In genomic region chr9:36970651-36971050, GRCm38 (mm10) we compare ENCODE assay signal across 9 mouse cellular contexts.
DNase-seq lines count a peak whose midpoint lies in the region; ATAC-seq lines count a peak whose summit lies in the region.
"Had no signal": no experiment of that assay in that cellular context is flagged by ENCODE, and none has a peak within 500 bp of the region (broad histone marks: within the 10 kb centered on the region; RNA-seq: fewer than 3 reads in every experiment).

No protein-coding gene starts in this region.

- no peak overlapping the region for H3K27ac ChIP-seq in midbrain, embryonic 11.5 days (ENCODE audit: low read depth, low read length)
- no peak overlapping the region for H3K27ac ChIP-seq in midbrain, embryonic 15.5 days
- no peak overlapping the region for H3K27ac ChIP-seq in limb, embryonic 10.5 days
- H3K27ac ChIP-seq: embryonic facial prominence, embryonic 13.5 days had no signal

- H3K4me1 ChIP-seq in midbrain, embryonic 11.5 days (ENCODE audit: control insufficient read depth, insufficient read depth, low read length): peaks cover 9% of the 10 kb centered on the region
- H3K4me1 ChIP-seq in midbrain, embryonic 15.5 days: peaks cover 29% of the 10 kb centered on the region
- peaks cover 35% of the 10 kb centered on the region for H3K4me1 ChIP-seq in limb, embryonic 10.5 days

- H3K9ac ChIP-seq in midbrain, embryonic 11.5 days (ENCODE audit: low read length): no peak overlapping the region
- H3K9ac ChIP-seq in midbrain, embryonic 15.5 days: no peak overlapping the region

- DNase-seq in midbrain, embryonic 11.5 days (ENCODE audit: low spot score, missing footprints): peak; percentile 98
- DNase-seq in cerebellum, adult 8-10 months: peak; percentile 90
- DNase-seq in frontal cortex, postnatal 14 days (ENCODE audit: low spot score in 2 of 2): peak; percentile 62 to 86
- DNase-seq in kidney, adult 8-10 months: peak; percentile 62 to 85
- DNase-seq in limb, embryonic 10.5 days (ENCODE audit: low spot score): peak; percentile 82
- DNase-seq in ovary, postnatal 10 days (ENCODE audit: low spot score): peak; percentile 71
- DNase-seq in thymus, postnatal 14 days: peak; percentile 81

- 15% methylated on average over 5 of the region's 5 CpGs for WGBS in midbrain, embryonic 11.5 days
- 4% methylated on average over 5 of the region's 5 CpGs for WGBS in midbrain, embryonic 15.5 days
- WGBS in limb, embryonic 10.5 days: 9% methylated on average over 5 of the region's 5 CpGs

- H3K36me3 ChIP-seq in midbrain, embryonic 11.5 days (ENCODE audit: control insufficient read depth, insufficient read depth, low read length): no peaks in the 10 kb centered on the region
- no peaks in the 10 kb centered on the region for H3K36me3 ChIP-seq in midbrain, embryonic 15.5 days (replicated peaks)
- H3K36me3 ChIP-seq in limb, embryonic 10.5 days: no peaks in the 10 kb centered on the region
- H3K36me3 ChIP-seq: embryonic facial prominence, embryonic 13.5 days had no signal

- no peak for ATAC-seq in midbrain, embryonic 11.5 days (ENCODE audit: low FRiP score)
- ATAC-seq in midbrain, embryonic 15.5 days (replicated peaks): no peak

- H3K9me3 ChIP-seq in midbrain, embryonic 11.5 days (ENCODE audit: control insufficient read depth, low read length): no peaks in the 10 kb centered on the region
- H3K9me3 ChIP-seq in midbrain, embryonic 15.5 days: no peaks in the 10 kb centered on the region
- no peaks in the 10 kb centered on the region for H3K9me3 ChIP-seq in limb, embryonic 10.5 days (replicated peaks)
- H3K9me3 ChIP-seq: embryonic facial prominence, embryonic 13.5 days had no signal

- no peak overlapping the region for H3K4me2 ChIP-seq in midbrain, embryonic 11.5 days
- H3K4me2 ChIP-seq in midbrain, embryonic 15.5 days: no peak overlapping the region
- H3K4me2 ChIP-seq: embryonic facial prominence, embryonic 13.5 days had no signal

- H3K4me3 ChIP-seq in midbrain, embryonic 11.5 days (ENCODE audit: low read depth, low read length): no peak overlapping the region
- no peak overlapping the region for H3K4me3 ChIP-seq in midbrain, embryonic 15.5 days
- no peak overlapping the region for H3K4me3 ChIP-seq in limb, embryonic 10.5 days
- H3K4me3 ChIP-seq: embryonic facial prominence, embryonic 13.5 days had no signal

- no peaks in the 10 kb centered on the region for H3K27me3 ChIP-seq in midbrain, embryonic 11.5 days (ENCODE audit: control insufficient read depth, insufficient read depth, low read length)
- H3K27me3 ChIP-seq in midbrain, embryonic 15.5 days (replicated peaks): no peaks in the 10 kb centered on the region
- peaks cover 89% of the 10 kb centered on the region for H3K27me3 ChIP-seq in limb, embryonic 10.5 days (ENCODE audit: low read depth, poor library complexity, severe bottlenecking)
- H3K27me3 ChIP-seq: embryonic facial prominence, embryonic 13.5 days had no signal
